Comparison of ENCODE assay signal across 17 mouse cellular contexts in the genomic region with DNA sequence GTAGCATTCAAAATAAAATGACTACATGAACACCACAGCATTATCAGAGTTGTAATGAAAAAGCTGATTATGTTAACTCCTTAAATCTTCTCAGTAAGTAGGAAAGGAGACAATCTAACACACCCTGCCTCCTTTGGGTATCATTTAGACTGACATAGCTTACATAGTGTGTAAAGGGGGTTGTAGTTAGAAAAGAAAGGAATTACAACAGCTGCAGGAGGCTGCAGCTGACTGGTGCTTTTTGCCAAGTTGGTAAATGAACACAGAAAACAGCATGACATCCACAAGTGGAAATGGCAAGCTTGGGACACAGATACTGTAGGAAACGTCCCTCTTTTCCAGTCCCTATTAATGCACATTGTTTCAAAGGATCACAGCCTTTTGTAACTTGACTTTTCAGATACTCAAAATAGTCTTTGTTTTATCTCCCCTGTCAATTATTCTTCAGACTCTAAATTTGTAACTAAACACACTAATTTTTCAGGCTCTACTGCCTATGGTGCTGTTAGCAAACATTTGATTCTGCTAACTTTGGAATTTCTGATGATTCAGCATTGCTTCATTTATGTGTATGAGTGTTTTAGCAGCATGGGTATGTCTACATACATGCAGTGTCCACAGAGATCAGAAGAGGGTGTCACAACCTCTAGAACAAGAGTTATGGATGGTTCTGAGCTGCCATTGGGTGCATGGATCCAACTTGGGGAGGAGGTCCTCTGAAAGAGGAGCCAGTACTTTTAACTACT.
"Had no signal": no experiment of that assay in that cellular context is flagged by ENCODE, and none has a peak within 500 bp of the region (broad histone marks: within the 10 kb centered on the region; RNA-seq: fewer than 3 reads in every experiment).

No protein-coding gene starts in this region.

- H3K9ac ChIP-seq: intestine, embryonic 15.5 days; kidney, embryonic 15.5 days; limb, embryonic 13.5 days; liver, embryonic 15.5 days; neural tube, embryonic 12.5 days had no signal

- H3K9me3 ChIP-seq: intestine, embryonic 15.5 days; kidney, embryonic 15.5 days; limb, embryonic 13.5 days; liver, embryonic 15.5 days; megakaryocyte, embryonic 14.5 days; neural tube, embryonic 12.5 days had no signal

- ATAC-seq: intestine, embryonic 15.5 days; midbrain, embryonic 16.5 days had no signal

- H3K4me2 ChIP-seq: intestine, embryonic 15.5 days; kidney, embryonic 15.5 days; limb, embryonic 13.5 days; liver, embryonic 11.5 days; liver, embryonic 15.5 days; midbrain, embryonic 11.5 days; neural tube, embryonic 12.5 days had no signal

- H3K4me3 ChIP-seq: intestine, embryonic 15.5 days; kidney, embryonic 15.5 days; limb, embryonic 13.5 days; liver, embryonic 15.5 days; megakaryocyte, embryonic 14.5 days; neural tube, embryonic 12.5 days had no signal

- H3K27me3 ChIP-seq: intestine, embryonic 15.5 days; kidney, embryonic 15.5 days; limb, embryonic 13.5 days; liver, embryonic 15.5 days; megakaryocyte, embryonic 14.5 days; neural tube, embryonic 12.5 days had no signal

- DNase-seq: kidney, adult 18-20 months; kidney, postnatal 14 days; lung, adult 2 months; lung, postnatal 14 days; retina, postnatal 1 day; right cerebral cortex, postnatal 25 days; thymus, postnatal 36 days had no signal

- H3K4me1 ChIP-seq: intestine, embryonic 15.5 days; kidney, embryonic 15.5 days; limb, embryonic 13.5 days; neural tube, embryonic 12.5 days had no signal

- H3K36me3 ChIP-seq: intestine, embryonic 15.5 days; kidney, embryonic 15.5 days; limb, embryonic 13.5 days; liver, embryonic 15.5 days; neural tube, embryonic 12.5 days had no signal

- H3K27ac ChIP-seq: intestine, embryonic 15.5 days; kidney, embryonic 15.5 days; limb, embryonic 13.5 days; liver, embryonic 15.5 days; macrophage; neural tube, embryonic 12.5 days had no signal
